Mouse (Mus musculus) small intestine, adult 2 months (tissue): ENCODE results near the gene Intu. TPM values are rescaled to one million over a fixed set of nuclear protein-coding genes. Genes with fewer than 3 reads are reported as not detected.

Source experiments
- H3K27ac ChIP-seq: fragments of 200-500 bp; 2 replicates; pipeline ENCODE4 v1.5.1; 2012; ENCODE audit warnings: low read depth, low read length, control low read depth, inconsistent platforms; ENCODE audit not compliant: insufficient read depth
- H3K27me3 ChIP-seq: fragments of 200-500 bp; 2 replicates; pipeline ENCODE4 v1.6.1; 2012; ENCODE audit warnings: mild to moderate bottlenecking, moderate library complexity, low read length, inconsistent platforms; ENCODE audit not compliant: control insufficient read depth, insufficient read depth
- H3K36me3 ChIP-seq: fragments of 200-500 bp; 2 replicates; pipeline ENCODE4 v1.6.1; 2012; ENCODE audit warnings: mild to moderate bottlenecking, low read length, control low read depth, inconsistent platforms; ENCODE audit not compliant: control insufficient read depth, insufficient read depth
- H3K4me1 ChIP-seq: fragments of 200-500 bp; 2 replicates; pipeline ENCODE4 v1.6.1; 2012; ENCODE audit warnings: low read length, inconsistent platforms, mixed read lengths; ENCODE audit not compliant: control insufficient read depth, insufficient read depth, insufficient read length
- H3K4me3 ChIP-seq: fragments of 200-500 bp; 2 replicates; pipeline ENCODE4 v1.5.1; 2012; ENCODE audit warnings: low read depth, mild to moderate bottlenecking, control low read depth, inconsistent platforms, low read length, moderate library complexity
- CTCF ChIP-seq: fragments of 200-500 bp; IDR thresholded peaks from 2 replicates; pipeline ENCODE4 v1.5.1; 2012; ENCODE audit warnings: low read depth, mild to moderate bottlenecking, control low read depth, inconsistent platforms, low read length, moderate library complexity, mixed read lengths; ENCODE audit not compliant: insufficient replicate concordance, insufficient read length; ENCODE audit errors: extremely low read depth
- POLR2A ChIP-seq: fragments of 200-500 bp; IDR thresholded peaks from 2 replicates; pipeline ENCODE4 v1.6.1; 2012; ENCODE audit warnings: low read depth, mild to moderate bottlenecking, control low read depth, inconsistent platforms, low read length, moderate library complexity
- WGBS: fragments of 180-500 bp; shearing (Covaris S2); methylation state at CpG from one replicate; pipeline ENCODE4 v1.1.7; 2018; 5-methylcytosine and 5-hydroxymethylcytosine counted together
- polyA plus RNA-seq: library from polyadenylated mRNA; depleted of rRNA; stranded (reverse); fragments of >200 nt; gene quantifications from 2 replicates; pipeline ENCODE4 v1.2.3, GENCODE M21; 2012

Intu gene
- polyA plus RNA-seq, 1 experiment = 0.37 TPM

GRCm38 (mm10) chr3:40666861-40667719 is 136.0 kb downstream of the Intu start:
- TF ChIP-seq CTCF (no peak), POLR2A (no peak)
- Histone ChIP-seq H3K4me1 (no peaks in the 10 kb centered on the region), H3K27ac (no peak overlapping the region), H3K36me3 (no peaks in the 10 kb centered on the region), H3K4me3 (no peak overlapping the region), H3K27me3 (no peaks in the 10 kb centered on the region)
- WGBS = 83% methylated on average over 8 of the region's 8 CpGs

GRCm38 (mm10) chr3:40668889-40669288 is 137.8 kb downstream of the Intu start:
- Histone ChIP-seq H3K4me1 (no peaks in the 10 kb centered on the region), H3K36me3 (no peaks in the 10 kb centered on the region), H3K27me3 (no peaks in the 10 kb centered on the region), H3K27ac (no peak overlapping the region), H3K4me3 (no peak overlapping the region)
- TF ChIP-seq CTCF = no peak
- TF ChIP-seq POLR2A = no peak
- 57% methylated on average over 6 of the region's 6 CpGs for WGBS

- no peaks in the 10 kb centered on the region for H3K4me1 ChIP-seq
- no peaks in the 10 kb centered on the region for H3K36me3 ChIP-seq
- no peaks in the 10 kb centered on the region for H3K27me3 ChIP-seq
- no peak overlapping the region for H3K27ac ChIP-seq
- H3K4me3 ChIP-seq = no peak overlapping the region
- TF ChIP-seq POLR2A (no peak), CTCF (no peak)
- 89% methylated on average over 3 of the region's 3 CpGs for WGBS
These were observed 138.3 kb downstream of the Intu start for GRCm38 (mm10) chr3:40669395-40669794.

GRCm38 (mm10) chr3:40673515-40673914 is 142.4 kb downstream of the Intu start:
- Histone ChIP-seq H3K4me3 (no peak overlapping the region), H3K4me1 (no peaks in the 10 kb centered on the region), H3K27me3 (no peaks in the 10 kb centered on the region), H3K36me3 (no peaks in the 10 kb centered on the region), H3K27ac (no peak overlapping the region)
- 75% methylated on average over 1 of the region's 1 CpGs for WGBS
- TF ChIP-seq CTCF (no peak), POLR2A (no peak)

- Histone ChIP-seq H3K27me3 (no peaks in the 10 kb centered on the region), H3K36me3 (no peaks in the 10 kb centered on the region), H3K4me1 (no peaks in the 10 kb centered on the region), H3K27ac (no peak overlapping the region), H3K4me3 (no peak overlapping the region)
- 76% methylated on average over 8 of the region's 8 CpGs for WGBS
- no peak for TF ChIP-seq POLR2A
- no peak for TF ChIP-seq CTCF
These were observed 143.9 kb downstream of the Intu start for GRCm38 (mm10) chr3:40674873-40675405.

- 93% methylated on average over 1 of the region's 1 CpGs for WGBS
- H3K4me3 ChIP-seq = no peak overlapping the region
These were observed 147.8 kb downstream of the Intu start for GRCm38 (mm10) chr3:40678856-40679255.

GRCm38 (mm10) chr3:40682404-40682803 is 151.3 kb downstream of the Intu start:
- no peak overlapping the region for H3K27ac ChIP-seq
- H3K4me3 ChIP-seq = no peak overlapping the region
- no peaks in the 10 kb centered on the region for H3K36me3 ChIP-seq
- TF ChIP-seq CTCF (no peak), POLR2A (no peak)
- WGBS = 72% methylated on average over 11 of the region's 11 CpGs
- no peaks in the 10 kb centered on the region for H3K27me3 ChIP-seq
- H3K4me1 ChIP-seq = no peaks in the 10 kb centered on the region

More at GRCm38 (mm10) chr3:40678856-40679255, 147.8 kb downstream of the Intu start:
- no peak overlapping the region for H3K27ac ChIP-seq
- no peaks in the 10 kb centered on the region for H3K36me3 ChIP-seq
- H3K4me1 ChIP-seq = no peaks in the 10 kb centered on the region
- no peaks in the 10 kb centered on the region for H3K27me3 ChIP-seq
- no peak for TF ChIP-seq CTCF
